ENCODE assay signal across 8 mouse cellular contexts in the genomic region with DNA sequence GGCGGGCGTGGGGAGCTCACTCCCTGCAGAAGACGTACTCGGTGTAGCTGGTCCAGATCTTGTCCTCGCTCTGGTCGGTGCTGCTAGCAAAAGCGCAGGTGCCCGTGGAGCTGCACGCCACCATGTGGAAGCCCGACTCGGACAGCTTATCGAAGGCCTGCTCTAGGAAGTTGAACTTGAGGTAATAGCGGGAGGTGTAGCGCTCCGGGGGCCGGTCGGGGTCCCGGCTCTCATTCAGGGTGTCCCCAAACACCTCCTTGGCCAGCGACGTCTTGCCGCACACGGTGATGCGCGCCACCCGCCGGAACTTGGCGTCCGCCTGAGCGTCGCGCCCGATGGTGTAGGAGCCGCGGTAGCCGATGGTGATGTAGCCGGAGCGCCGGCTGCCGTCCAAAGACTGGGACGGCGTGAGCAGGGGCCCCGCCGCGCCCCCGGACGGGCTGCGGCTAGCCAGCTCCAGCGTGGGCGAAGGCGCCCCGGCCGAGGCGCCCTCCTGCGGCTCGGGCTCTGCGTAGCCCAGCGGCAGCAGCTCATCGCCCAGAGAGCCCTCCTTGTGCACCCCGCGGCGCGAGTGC. TPM values are rescaled to one million over a fixed set of nuclear protein-coding genes. Genes with fewer than 3 reads are reported as not detected.
DNase-seq lines count a peak whose midpoint lies in the region; ATAC-seq and TF ChIP-seq lines count a peak whose summit lies in the region.

No protein-coding gene starts in this region.

- H3K9ac ChIP-seq in ES-E14 (ENCODE audit: insufficient read depth, low read depth, low read length, poor library complexity, severe bottlenecking) = peak overlapping the region; percentile 81
- H3K9ac ChIP-seq in hindbrain, embryonic 11.5 days (ENCODE audit: low read depth, low read length) = peak overlapping the region; percentile 65

- peak overlapping the region; percentile 78 to 84 for H3K4me3 ChIP-seq in ES-E14 (ENCODE audit: insufficient read depth in 1 of 2, low read depth in 1 of 2, low read length in 2 of 2, poor library complexity in 1 of 2, severe bottlenecking in 1 of 2)
- H3K4me3 ChIP-seq in hindbrain, embryonic 11.5 days (ENCODE audit: low read depth, low read length) = peak overlapping the region; percentile 68

- no peaks in the 10 kb centered on the region for H3K36me3 ChIP-seq in ES-E14 (ENCODE audit: control insufficient read depth, insufficient read depth, low read length, poor library complexity, severe bottlenecking)
- H3K36me3 ChIP-seq in hindbrain, embryonic 11.5 days (ENCODE audit: control insufficient read depth, insufficient read depth, low read length) = no peaks in the 10 kb centered on the region

- H3K4me2 ChIP-seq in hindbrain, embryonic 11.5 days (replicated peaks; ENCODE audit: low read depth, low read length) = peak overlapping the region; percentile 85

- peaks cover 0 to 2% of the 10 kb centered on the region in 2 experiments; a peak in 2 of 4 replicates for H3K4me1 ChIP-seq in ES-E14 (ENCODE audit: control insufficient read depth in 2 of 2, insufficient read depth in 2 of 2, low read length in 2 of 2, poor library complexity in 1 of 2)
- H3K4me1 ChIP-seq in hindbrain, embryonic 11.5 days (replicated peaks; ENCODE audit: control insufficient read depth, insufficient read depth, low read length) = no peaks in the 10 kb centered on the region

- under 1% methylated on average over 51 of the region's 62 CpGs for WGBS in hindbrain, embryonic 11.5 days

- peak; percentile 26 for DNase-seq in ES-E14 (ENCODE audit: low read depth, low spot score)
- DNase-seq in cerebellum, adult 9-10 months = peak; percentile 78
- peak; percentile 53 to 68 for DNase-seq in frontal cortex, postnatal 10 days (ENCODE audit: low spot score in 2 of 2)
- peak; percentile 78 for DNase-seq in hindbrain, embryonic 11.5 days (ENCODE audit: low spot score)
- peak; percentile 66 to 74 for DNase-seq in layer of hippocampus, postnatal 14 days (ENCODE audit: low spot score in 2 of 2)
- peak; percentile 63 for DNase-seq in lung, postnatal 10 days
- DNase-seq in ovary, postnatal 14 days (ENCODE audit: low spot score) = peak; percentile 42
- DNase-seq in thymus, postnatal 25 days = peak; percentile 54

- H3K9me3 ChIP-seq in ES-E14 (ENCODE audit: control insufficient read depth, insufficient read depth, low read depth, low read length) = no peaks in the 10 kb centered on the region
- no peaks in the 10 kb centered on the region for H3K9me3 ChIP-seq in hindbrain, embryonic 11.5 days (ENCODE audit: control insufficient read depth, low read length)

- no peaks in the 10 kb centered on the region for H3K27me3 ChIP-seq in hindbrain, embryonic 11.5 days (ENCODE audit: control insufficient read depth, insufficient read depth, low read length)

- in situ Hi-C loops in ES-E14 (cut with MboI; ENCODE audit: low sequenced_read_pairs in 2 of 2, unreplicated experiment in 2 of 2) = no loop called here

- no peak overlapping the region for H3K27ac ChIP-seq in ES-E14 (ENCODE audit: insufficient read depth, low read depth, low read length, poor library complexity, severe bottlenecking)
- peak overlapping the region; percentile 56 for H3K27ac ChIP-seq in hindbrain, embryonic 11.5 days (ENCODE audit: low read depth, low read length)

- ATAC-seq in hindbrain, embryonic 11.5 days (ENCODE audit: low FRiP score) = peak; percentile 46

TF ChIP-seq in ES-E14, 5 proteins besides CTCF, POLR2A, EP300 and RAD21:
- TF ChIP-seq ZNF384 (IDR thresholded peaks at IDR 0.05; ENCODE audit: low read depth, low read length) (no peak), MAFK (IDR thresholded peaks at IDR 0.05; ENCODE audit: insufficient read depth, low read depth, low read length) (no peak), CHD2 (IDR thresholded peaks at IDR 0.05; ENCODE audit: low read depth, low read length) (no peak), HCFC1 (IDR thresholded peaks at IDR 0.05; ENCODE audit: borderline replicate concordance, insufficient read depth, low read length) (no peak)
TF ChIP-seq in ES-E14: peak in this region for 0.

RNA-seq across cellular contexts. Expression of gene Kctd12, which starts 0.9 kb away (rescaled TPM):
- total RNA-seq in ES-E14 (2012; rRNA removed) = 2.5 and 2.7 TPM in 2 replicates
- 13.3 and 15.9 TPM in 2 replicates for polyA plus RNA-seq in hindbrain, embryonic 11.5 days (2014; fragmentation: Nextera tagmentation; extraction: Ambion mirVana)
- total RNA-seq in layer of hippocampus, postnatal 14 days (2021) = 100 to 1,000 TPM; 101 to 112 TPM

Comparison
In these comparisons a context has a peak if more than half of its experiments do, and no peak if none do; other contexts are left out.
1. DNase-seq: peak in every context shown above with its lines; median percentile 78 in cerebellum, adult 9-10 months; 78 in hindbrain, embryonic 11.5 days; 70 in layer of hippocampus, postnatal 14 days; 63 in lung, postnatal 10 days; 60 in frontal cortex, postnatal 10 days; 54 in thymus, postnatal 25 days; 42 in ovary, postnatal 14 days; 26 in ES-E14.
2. RNA of gene Kctd12, which starts 0.9 kb away (total RNA-seq): 101 to 112 TPM in layer of hippocampus, postnatal 14 days; 2.5 to 2.7 TPM in ES-E14; every median in the first group is over 10 times any median in the second.